Mouse (Mus musculus) spleen, embryonic (tissue): ENCODE measurements around the gene Hoxc11.

Experiments
- CTCF ChIA-PET: fragments of 350-600 bp; sonication (Branson Sonifier 250); formaldehyde crosslinking; loops from one replicate; lab custom pipeline; 2022; lab: Charles Lee

The Hoxc11 gene

DNA sequence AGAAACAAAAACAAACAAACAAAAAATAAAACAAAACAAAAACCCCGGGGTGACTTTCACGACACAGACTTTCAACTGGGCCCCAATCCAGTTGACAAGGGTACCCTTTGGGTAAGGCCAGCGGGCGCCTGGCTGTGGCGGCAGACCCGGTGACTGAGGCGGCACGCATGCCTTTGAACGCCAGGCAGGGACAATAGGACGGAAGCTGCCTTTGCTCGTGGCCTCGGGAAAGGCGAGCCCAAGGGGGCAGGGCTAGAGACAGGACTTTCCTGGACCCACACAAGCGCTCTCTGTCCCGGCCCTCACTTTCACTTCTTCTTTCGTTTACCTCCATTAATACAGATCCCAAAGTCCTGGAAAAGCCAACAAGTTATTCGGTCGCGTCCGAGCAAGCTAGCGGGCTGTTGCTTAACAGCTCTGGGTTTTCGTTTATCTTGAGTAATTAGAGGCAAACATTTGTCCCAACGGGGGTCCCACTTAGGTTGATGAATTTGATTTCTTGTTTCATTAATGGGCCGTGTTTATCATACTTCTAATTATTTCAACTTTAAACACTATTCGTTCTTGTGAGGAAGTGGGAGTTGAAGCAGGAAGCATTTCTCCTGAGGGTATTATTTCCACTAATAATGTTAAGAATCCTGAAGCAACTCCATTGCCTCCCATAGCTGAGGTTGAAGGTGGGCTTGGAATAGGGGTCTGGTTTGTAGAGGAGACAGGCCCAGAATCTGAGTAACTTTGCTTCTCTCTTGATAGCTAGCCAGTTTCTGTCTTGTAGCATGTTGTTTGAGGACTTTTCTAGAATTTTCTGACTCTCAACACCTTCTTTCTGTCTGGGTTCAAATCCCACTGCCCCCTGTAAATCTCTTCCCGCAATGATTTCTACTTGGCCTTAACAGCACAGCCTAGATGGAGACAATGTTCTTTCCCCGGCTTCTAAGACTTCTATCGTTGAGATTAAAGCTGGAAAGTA is 9.7 kb downstream of the Hoxc11 start:
- CTCF ChIA-PET: interaction anchor here (1.4 kb wide), 1 partner anchor 16 kb away, joined by 3 read pairs; no protein-coding TSS in a partner anchor

GRCm38 (mm10) chr15:102965003-102965891 is 11.0 kb downstream of the Hoxc11 start:
- CTCF ChIA-PET: interaction anchor here (1.1 to 1.4 kb wide), 3 partner anchors 15 to 369 kb away, joined by 3 to 7 read pairs (median 4); no protein-coding TSS in a partner anchor

- CTCF ChIA-PET: interaction anchor here (0.6 to 1.4 kb wide), 5 partner anchors 14 to 368 kb away, joined by 3 to 9 read pairs (median 4); no protein-coding TSS in a partner anchor
Observed at GRCm38 (mm10) chr15:102965892-102966775, 11.9 kb downstream of the Hoxc11 start.

GRCm38 (mm10) chr15:102966776-102967311 is 12.6 kb downstream of the Hoxc11 start, which contains the start of gene Hoxc10:
Hoxc10 (plus strand) TSS chr15:102966796.
- CTCF ChIA-PET: interaction anchor here (0.6 to 1.1 kb wide), 3 partner anchors 16 to 342 kb away, joined by 4 to 9 read pairs (median 7); no protein-coding TSS in a partner anchor

- CTCF ChIA-PET: no interaction called here
Observed at GRCm38 (mm10) chr15:102967312-102967510, 13.0 kb downstream of the Hoxc11 start, which contains the start of gene Hoxc5. Hoxc5 (plus strand) TSS chr15:102967443.

- CTCF ChIA-PET: no interaction called here
Observed at GRCm38 (mm10) chr15:102967511-102968397, 13.5 kb downstream of the Hoxc11 start.

GRCm38 (mm10) chr15:102969296-102969695 is 15.1 kb downstream of the Hoxc11 start:
- CTCF ChIA-PET: interaction anchor here (0.6 kb wide), 1 partner anchor 20 kb away, joined by 13 read pairs; no protein-coding TSS in a partner anchor

DNA sequence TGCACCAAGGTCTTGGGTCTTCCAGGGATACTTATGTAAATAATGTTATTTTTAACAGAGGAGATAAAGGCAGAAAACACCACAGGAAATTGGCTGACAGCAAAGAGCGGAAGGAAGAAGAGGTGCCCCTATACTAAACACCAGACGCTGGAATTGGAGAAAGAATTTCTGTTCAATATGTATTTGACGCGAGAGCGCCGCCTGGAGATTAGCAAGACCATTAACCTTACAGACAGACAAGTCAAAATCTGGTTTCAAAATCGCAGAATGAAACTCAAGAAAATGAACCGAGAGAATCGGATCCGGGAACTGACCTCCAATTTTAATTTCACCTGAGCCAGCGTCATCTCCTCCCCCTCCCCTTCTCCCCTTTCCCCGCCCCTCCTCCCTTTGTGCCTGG is 16.5 kb downstream of the Hoxc11 start:
- CTCF ChIA-PET: no interaction called here

DNA sequence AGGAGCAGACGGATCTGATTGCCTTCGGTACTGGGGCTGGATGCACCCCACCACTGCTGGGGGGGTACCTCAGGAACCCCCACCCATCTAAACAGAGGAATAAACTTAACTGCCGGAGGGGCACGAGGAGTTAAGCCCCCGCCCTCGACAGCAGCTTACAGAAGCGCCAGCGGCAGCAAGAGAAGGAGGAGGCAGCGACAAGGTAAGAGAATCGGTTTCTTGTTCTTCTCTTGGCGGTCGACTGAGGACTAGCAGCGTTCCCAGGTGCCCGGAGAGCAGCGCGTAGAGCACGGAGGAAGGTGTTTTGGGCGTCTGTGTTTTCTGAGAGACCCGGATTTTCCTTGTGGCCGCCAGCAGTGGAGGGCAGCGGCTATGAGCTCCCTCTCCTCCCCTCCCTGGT is 18.0 kb downstream of the Hoxc11 start:
- CTCF ChIA-PET: interaction anchor here (1.2 kb wide), 1 partner anchor 15 kb away, joined by 3 read pairs; no protein-coding TSS in a partner anchor

DNA sequence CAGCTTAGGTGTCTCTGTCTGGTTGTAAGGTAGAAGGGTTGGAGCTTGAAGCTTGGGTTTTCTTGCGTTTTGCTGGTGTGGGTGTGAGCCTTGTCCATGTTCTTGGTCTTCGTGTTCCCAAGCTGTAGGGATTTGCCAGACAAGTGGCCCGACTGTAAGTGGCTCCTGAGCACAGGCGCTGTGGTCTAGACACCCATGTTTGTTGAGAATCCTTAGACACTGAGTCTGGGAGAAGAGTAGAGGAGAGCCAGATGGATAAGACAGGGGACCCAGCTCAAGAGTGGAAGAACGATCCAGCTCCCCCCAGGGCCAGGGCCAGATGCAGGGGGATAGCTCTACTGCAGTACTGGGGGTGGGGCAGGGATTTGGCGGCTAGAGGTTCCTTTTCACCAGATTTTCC is 18.5 kb downstream of the Hoxc11 start:
- CTCF ChIA-PET: interaction anchor here (1.2 kb wide), 1 partner anchor 14 kb away, joined by 3 read pairs; no protein-coding TSS in a partner anchor

DNA sequence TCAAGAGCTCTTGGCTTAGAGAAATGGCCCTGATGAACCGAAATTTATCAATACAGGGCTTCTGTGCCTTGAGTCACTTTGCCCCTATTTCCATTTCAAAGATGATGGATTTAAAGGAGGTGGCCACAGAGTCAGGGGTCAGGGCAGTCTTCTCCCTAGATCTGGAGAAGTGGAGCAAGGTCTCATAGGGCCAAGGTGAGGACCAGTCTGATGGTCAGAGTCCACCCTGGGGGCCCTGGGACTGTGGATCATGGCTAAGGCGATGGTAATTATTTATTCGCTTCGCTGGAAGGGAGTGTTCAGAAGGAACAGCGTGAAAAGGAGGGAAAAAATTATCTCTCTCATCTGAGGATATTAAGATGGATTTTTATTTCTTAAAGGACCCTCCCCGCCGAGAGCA is 20.8 kb downstream of the Hoxc11 start:
- CTCF ChIA-PET: interaction anchor here (0.6 kb wide), 1 partner anchor 317 kb away, joined by 11 read pairs; no protein-coding TSS in a partner anchor

DNA sequence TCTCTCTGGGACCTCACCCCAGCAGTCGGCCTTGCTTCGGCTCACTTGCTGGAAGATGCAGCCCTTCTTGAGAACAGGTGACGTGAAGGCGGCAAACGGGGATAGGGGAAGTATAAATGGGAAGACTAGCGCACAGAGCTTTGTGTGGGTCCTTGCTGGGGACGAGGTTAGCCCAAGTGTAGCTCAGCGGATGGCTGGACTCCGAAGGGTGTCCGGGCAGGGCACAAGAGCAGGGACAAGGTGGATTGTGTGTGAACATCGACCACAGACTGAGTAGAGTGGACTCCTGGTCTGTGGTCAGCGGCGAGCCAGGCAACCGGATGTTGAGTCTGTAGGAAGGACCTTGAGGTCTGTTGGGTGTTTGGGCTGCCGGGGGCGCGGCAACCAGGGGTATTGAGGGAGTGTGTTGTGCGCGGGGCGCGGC is 21.5 kb downstream of the Hoxc11 start:
- CTCF ChIA-PET: no interaction called here

GRCm38 (mm10) chr15:102976171-102976570 is 21.9 kb downstream of the Hoxc11 start, which contains the start of gene Hoxc9:
Hoxc9 (plus strand) TSS chr15:102976439.
- CTCF ChIA-PET: interaction anchor here (0.6 kb wide), 1 partner anchor 26 kb away, joined by 5 read pairs; no protein-coding TSS in a partner anchor

GRCm38 (mm10) chr15:102976631-102977422 is 22.6 kb downstream of the Hoxc11 start:
- CTCF ChIA-PET: interaction anchor here (0.6 to 0.9 kb wide), 2 partner anchors 26 to 188 kb away, joined by 3 to 5 read pairs; no protein-coding TSS in a partner anchor

DNA sequence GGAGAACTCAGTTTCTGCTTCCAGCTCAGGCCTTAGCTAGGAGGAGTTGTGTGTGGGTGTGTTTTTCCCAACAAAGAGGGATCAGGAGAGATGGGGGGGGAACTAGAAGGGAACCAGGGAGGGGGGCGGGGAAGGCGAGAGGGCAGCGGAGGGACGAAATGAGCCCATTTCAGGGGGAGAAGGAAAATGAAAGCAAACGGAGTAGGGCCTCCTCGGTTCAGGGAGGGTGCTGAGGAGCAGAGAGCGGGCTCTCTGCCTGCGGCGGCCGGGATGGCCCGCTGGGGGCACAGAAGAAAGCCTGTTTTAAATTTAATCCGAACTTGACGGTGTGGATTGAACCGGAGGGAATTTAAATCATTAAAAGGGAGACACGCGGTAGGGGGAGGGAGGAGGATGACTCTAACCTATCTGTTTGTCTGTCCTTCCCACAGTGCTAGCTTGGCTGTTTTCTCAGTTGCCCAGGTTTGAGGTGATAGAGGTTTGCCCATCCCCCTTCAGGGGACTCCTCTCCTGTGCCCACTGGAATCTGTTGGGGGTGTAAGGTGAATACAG is 23.3 kb downstream of the Hoxc11 start:
- CTCF ChIA-PET: interaction anchor here (0.9 kb wide), 1 partner anchor 188 kb away, joined by 3 read pairs; no protein-coding TSS in a partner anchor

GRCm38 (mm10) chr15:102978615-102979515 is 24.6 kb downstream of the Hoxc11 start:
- CTCF ChIA-PET: interaction anchor here (1.5 kb wide), 1 partner anchor 14 kb away, joined by 3 read pairs; no protein-coding TSS in a partner anchor
